Mouse (Mus musculus) inflammation-experienced regulatory T-cells, adult 6 months (primary cell): ENCODE measurements around the gene Gm14409. TPM values are rescaled to one million over a fixed set of nuclear protein-coding genes. Genes with fewer than 3 reads are reported as not detected.
"Not testable (repeated sequence)": the region's sequence is repeated elsewhere in the genome, so short reads cannot be mapped to it uniquely, and the experiment has no call there.

Source experiments
- ATAC-seq: one replicate; pipeline ENCODE4 v1.8.0; 2017
- polyA plus RNA-seq, 3 experiments: library from polyadenylated mRNA; unstranded; fragments of 100-300 nt; shearing (Covaris generic); gene quantifications; one replicate each; pipeline ENCODE4 v1.2.1; 2017

Gene Gm14409
- polyA plus RNA-seq: under 1 TPM in 1 of 3 experiments, not detected in 2; 0.73 TPM

- ATAC-seq: not testable (repeated sequence)
These were observed at the start of gene Gm14409 for GRCm38 (mm10) chr2:177266936-177267335. Gene Gm14409 (minus strand): TSS chr2:177267036.

- ATAC-seq: not testable (repeated sequence)
These were observed 42.8 kb upstream of the Gm14409 start for GRCm38 (mm10) chr2:177309627-177310026.

GRCm38 (mm10) chr2:177304980-177305379 is 38.1 kb upstream of the Gm14409 start:
- not testable (repeated sequence) for ATAC-seq

GRCm38 (mm10) chr2:177283701-177284100 is 16.9 kb upstream of the Gm14409 start:
- ATAC-seq: not testable (repeated sequence)

GRCm38 (mm10) chr2:177277754-177278153 is 10.9 kb upstream of the Gm14409 start:
- ATAC-seq: not testable (repeated sequence)

GRCm38 (mm10) chr2:177272237-177272636 is 5.4 kb upstream of the Gm14409 start:
- ATAC-seq: not testable (repeated sequence)

GRCm38 (mm10) chr2:177247449-177247848 is 19.4 kb downstream of the Gm14409 start:
- ATAC-seq: not testable (repeated sequence)

GRCm38 (mm10) chr2:177230461-177230860 is 36.4 kb downstream of the Gm14409 start:
- not testable (repeated sequence) for ATAC-seq

Other genes starting within 250 kb of the Gm14409 start
- under 1 TPM in 1 of 3 experiments, not detected in 2; 0.56 TPM for gene Gm14401, start 192.7 kb downstream of the Gm14409 start, polyA plus RNA-seq
- gene Gm14410, start 60.6 kb downstream of the Gm14409 start, polyA plus RNA-seq: 10 to 100 TPM; 11.4 to 18.6 (median 12.7) TPM
- gene Gm14412, start 57.3 kb upstream of the Gm14409 start, polyA plus RNA-seq: not detected
- gene Gm14418, start 131.3 kb upstream of the Gm14409 start, polyA plus RNA-seq: 1 to 10 TPM in 1 of 3 experiments, under 1 TPM in 1, not detected in 1; 0.49 to 1.4 TPM
- 1 to 10 TPM; 6.2 to 8.7 (median 7.8) TPM for gene Zfp970, start 197.7 kb upstream of the Gm14409 start, polyA plus RNA-seq
- gene Gm14403, start 231.2 kb upstream of the Gm14409 start, polyA plus RNA-seq: not detected